Mouse (Mus musculus) kidney, adult 8-10 months (tissue): ENCODE results near the gene Eif4g3.

Source experiments
- DNase-seq, 2 experiments: peaks; one replicate each; pipeline ENCODE4 v3.0.0; 2022

Gene Eif4g3

GRCm38 (mm10) chr4:138222396-138222795 lies 229.6 kb downstream of the Eif4g3 start:
- DNase-seq, result no peak

GRCm38 (mm10) chr4:138223623-138224022 lies 230.8 kb downstream of the Eif4g3 start:
- DNase-seq, result no peak

GRCm38 (mm10) chr4:138246756-138247665 lies 254.2 kb downstream of the Eif4g3 start:
- DNase-seq, result no peak

GRCm38 (mm10) chr4:138250088-138250960 lies 257.5 kb downstream of the Eif4g3 start, which contains the start of the genes Sh2d5 and Kif17:
TSS of gene Sh2d5 (plus strand) at chr4:138250403.
TSS of gene Kif17 (plus strand) at chr4:138250435.
- peak; percentile 52 to 59 for DNase-seq

GRCm38 (mm10) chr4:138251819-138252218 lies 259.0 kb downstream of the Eif4g3 start:
- peak in 1 of 2 experiments; percentile 10 for DNase-seq

GRCm38 (mm10) chr4:138252231-138252630 lies 259.4 kb downstream of the Eif4g3 start:
- DNase-seq, result no peak

GRCm38 (mm10) chr4:138257116-138257687 lies 264.4 kb downstream of the Eif4g3 start:
- DNase-seq, result no peak
